Mouse (Mus musculus) C2C12 (cell line): ENCODE results near the gene Ap4e1.

Experiments used
- CTCF ChIP-seq: IDR thresholded peaks from one replicate; pipeline ENCODE4 v1.5.1; 2011; ENCODE audit not compliant: control insufficient read depth, insufficient read depth, insufficient read length
- MAX ChIP-seq: IDR thresholded peaks from one replicate; pipeline ENCODE4 v1.6.1; 2011; ENCODE audit warnings: mild to moderate bottlenecking, control low read depth
- MYOD1 ChIP-seq: IDR thresholded peaks from one replicate; pipeline ENCODE4 v1.6.1; 2011; ENCODE audit warnings: low read depth; ENCODE audit not compliant: control insufficient read depth, insufficient read length
- USF1 ChIP-seq: IDR thresholded peaks from one replicate; pipeline ENCODE4 v1.6.1; 2011; ENCODE audit warnings: low read depth, mild to moderate bottlenecking, control low read depth, moderate library complexity

DNA sequence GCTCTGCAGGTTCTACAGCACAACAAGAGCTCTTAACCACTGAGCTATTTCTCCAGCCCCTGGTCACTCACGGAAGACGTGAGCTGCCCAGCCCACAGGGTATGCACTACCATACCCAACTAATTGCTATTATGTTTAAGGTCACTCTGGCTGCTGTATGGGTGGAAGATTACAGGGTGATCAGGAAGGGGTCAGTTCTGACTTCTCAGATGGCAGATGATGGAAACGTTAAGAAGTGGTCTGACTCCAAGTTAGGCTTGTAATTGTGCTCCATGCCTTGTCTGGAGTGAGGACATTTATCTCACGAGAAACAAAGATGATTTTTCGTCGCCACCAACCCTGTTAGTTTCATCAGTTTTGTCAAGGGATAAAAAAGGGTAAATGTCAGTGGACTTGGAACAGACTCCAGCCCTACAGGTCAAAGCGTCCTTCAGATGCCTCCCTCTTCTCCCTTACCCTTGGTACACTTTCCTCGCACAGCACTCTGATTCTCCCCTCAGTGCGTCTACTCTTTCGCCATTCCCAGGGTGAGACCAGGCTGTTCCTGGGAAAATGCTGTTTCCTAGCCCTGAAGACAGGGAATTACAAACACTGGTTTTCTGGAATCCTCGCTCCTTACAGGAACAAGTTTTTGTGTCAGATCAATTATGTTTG is 61.4 kb downstream of the Ap4e1 start:
- TF ChIP-seq CTCF, result no peak
- TF ChIP-seq USF1, result no peak
- no peak for TF ChIP-seq MAX
- no peak for TF ChIP-seq MYOD1
